Mouse (Mus musculus) adipose tissue, adult 10 weeks (tissue): ENCODE measurements around the gene 5330417H12Rik. TPM values are rescaled to one million over a fixed set of nuclear protein-coding genes. Genes with fewer than 3 reads are reported as not detected.

ENCODE experiments used
- polyA plus RNA-seq: library from polyadenylated mRNA; stranded (reverse); fragments of 350-450 nt; fragmentation: Illumina TruSeq; extraction: RNeasy Lipid Tissue Mini Kit (QIAGEN cat#74804); gene quantifications from one replicate; pipeline ENCODE4 v1.2.3, GENCODE M21; 2014; ENCODE audit warnings: low read depth, low replicate concordance

5330417H12Rik gene
- polyA plus RNA-seq: not detected

GRCm38 (mm10) chr7:107625061-107625460 is at the start of gene 5330417H12Rik:
Gene 5330417H12Rik (minus strand): TSS chr7:107625161.

GRCm38 (mm10) chr7:107594857-107595402 is 30.0 kb downstream of the 5330417H12Rik start, which contains the start of gene Ppfibp2:
Gene Ppfibp2 (plus strand): TSS chr7:107595207.

Other genes with a start within 250 kb of the 5330417H12Rik start
- 25.6 TPM for gene Olfml1, start 57.7 kb downstream of the 5330417H12Rik start, polyA plus RNA-seq
- gene Ppfibp2, start 30.0 kb downstream of the 5330417H12Rik start, polyA plus RNA-seq: 15.1 TPM
- gene Cyb5r2, start 132.9 kb upstream of the 5330417H12Rik start, polyA plus RNA-seq: 10.8 TPM
- gene Ovch2, start 176.0 kb upstream of the 5330417H12Rik start, polyA plus RNA-seq: 426 TPM
- 0.94 TPM for gene Olfr467, start 187.1 kb upstream of the 5330417H12Rik start, polyA plus RNA-seq
- gene Olfr469, start 200.4 kb upstream of the 5330417H12Rik start, polyA plus RNA-seq: not detected
- not detected for gene Olfr470, start 222.3 kb upstream of the 5330417H12Rik start, polyA plus RNA-seq